Mouse (Mus musculus) megakaryocyte-erythroid progenitor cell, adult 5-6 weeks (primary cell): Measurements from ENCODE around the gene Def8. TPM values are rescaled to one million over a fixed set of nuclear protein-coding genes. Genes with fewer than 3 reads are reported as not detected.
A peak's percentile ranks its signal among the peaks of the same experiment; 100 is the strongest.

Experiments
- ATAC-seq: replicated peaks from 2 replicates; pipeline ENCODE4 v1.8.0; 2016; ENCODE audit warnings: mild to moderate bottlenecking, inconsistent platforms; ENCODE audit not compliant: severe bottlenecking, poor library complexity, low FRiP score, low TSS enrichment
- total RNA-seq, 2 experiments: library from RNA; stranded (forward) in 1 of 2; stranded (reverse) in 1 of 2; fragments of 200-1000, 215-1000 nt in 1 of 2; fragments of >200 nt in 1 of 2; fragmentation: Nextera tagmentation in 1 of 2; gene quantifications; 2 replicates each; pipeline ENCODE4 v1.2.3; 2014 to 2017

Gene Def8
- total RNA-seq, 2 experiments from 2014 or later = 33.5 to 60.6 TPM

DNA sequence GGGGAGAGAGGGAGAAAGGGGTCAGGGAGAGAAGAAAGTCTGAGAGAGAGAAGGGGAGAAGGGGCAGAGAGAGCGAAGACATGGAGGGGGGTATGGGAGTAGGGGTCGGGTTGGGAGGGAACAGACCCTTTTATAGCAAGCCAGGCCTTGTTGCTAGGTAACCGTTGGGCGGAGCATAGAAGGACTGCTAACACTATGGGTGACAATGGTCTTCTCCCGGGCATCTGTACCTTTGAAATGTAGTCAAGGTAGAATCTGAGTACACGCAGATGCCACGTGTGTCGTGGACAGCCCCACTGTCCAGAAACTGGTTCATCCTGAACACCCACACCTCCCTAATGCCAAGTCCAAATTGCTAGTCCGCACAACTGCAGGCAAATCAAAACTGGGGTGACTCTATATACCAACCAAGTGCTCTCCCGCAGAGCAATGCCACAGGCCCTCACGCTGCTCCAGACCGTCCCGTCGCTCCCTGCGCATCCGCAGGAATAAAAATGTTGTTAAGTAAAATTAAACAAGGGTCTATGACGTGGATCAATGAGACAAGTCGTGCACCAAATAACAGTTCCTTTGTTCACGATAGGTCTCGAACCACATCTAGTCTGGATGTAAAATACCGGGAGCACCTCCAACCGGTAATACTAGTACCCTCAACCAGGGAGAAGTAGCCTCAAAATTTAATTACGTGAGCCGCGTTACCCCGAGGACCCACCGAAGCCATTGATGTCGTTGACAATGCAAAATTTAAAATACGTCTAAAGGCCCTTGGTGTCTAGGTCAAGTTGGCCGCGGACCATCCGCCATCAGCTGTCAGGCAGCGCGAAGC is 53.8 kb downstream of the Def8 start:
- peak; percentile 29 for ATAC-seq

DNA sequence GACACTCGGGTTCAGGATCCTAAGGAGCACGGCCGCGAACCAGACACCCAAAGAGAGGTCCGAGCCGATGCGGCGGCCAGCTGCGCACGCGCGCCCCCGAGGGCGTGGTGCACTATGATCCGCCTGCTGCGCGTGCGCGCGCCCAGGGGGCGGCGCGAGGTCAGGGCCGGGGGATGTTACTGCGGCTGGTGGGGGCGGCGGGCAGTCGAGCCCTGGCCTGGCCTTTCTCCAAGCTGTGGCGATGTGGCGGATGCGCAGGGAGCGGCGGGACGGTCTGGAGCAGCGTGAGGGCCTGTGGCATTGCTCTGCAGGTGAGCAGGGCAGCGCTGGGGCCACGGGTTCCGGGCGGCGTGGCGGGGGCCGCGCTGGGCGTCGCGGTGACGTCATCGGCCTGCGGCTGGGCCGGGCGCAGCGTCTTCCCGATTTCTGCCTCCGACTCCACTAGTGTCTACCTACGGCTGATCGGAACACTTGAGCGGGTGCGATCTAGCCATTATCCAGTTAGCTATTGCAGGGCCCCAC is 54.5 kb downstream of the Def8 start, which contains the start of gene Afg3l1:
TSS of gene Afg3l1 (plus strand) at position 167 of the 522 bp plus-strand sequence.
- ATAC-seq = peak; percentile 76

DNA sequence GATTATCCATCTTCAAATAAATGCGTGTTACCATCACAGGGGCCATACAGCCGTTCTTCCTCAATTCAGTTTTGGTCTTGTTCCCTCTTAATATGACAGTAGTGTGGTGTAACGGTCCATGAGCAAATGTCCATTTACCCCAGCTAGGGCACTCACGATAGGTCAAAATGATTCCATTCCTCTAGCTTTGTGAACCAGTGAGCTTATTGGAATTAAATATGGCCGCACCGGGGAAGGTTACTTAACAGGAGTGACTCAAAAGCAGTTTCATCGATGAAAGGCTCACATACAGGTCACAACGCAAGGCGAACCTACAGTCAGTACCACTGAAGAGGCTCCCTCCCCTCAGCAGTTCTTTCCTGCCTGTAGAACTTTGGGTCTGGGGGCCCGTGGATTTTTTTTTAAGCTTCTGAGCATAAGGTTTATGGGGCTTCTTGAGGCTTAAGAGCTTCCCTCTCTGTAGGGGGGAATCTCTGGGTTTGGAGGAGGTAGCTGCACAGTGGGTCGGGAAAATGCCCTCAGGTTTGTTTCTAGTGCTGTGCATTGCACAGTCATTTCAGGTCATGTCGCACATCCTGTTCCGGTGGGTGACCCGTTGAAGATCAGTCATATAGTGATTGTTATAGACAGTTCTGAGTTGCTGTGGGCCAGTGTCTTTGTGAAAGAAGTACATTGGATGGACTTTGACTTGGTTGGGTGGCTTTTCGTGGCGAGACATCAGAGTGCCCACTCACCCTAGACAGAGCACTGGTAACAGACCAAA is 55.3 kb downstream of the Def8 start:
- ATAC-seq = no peak

DNA sequence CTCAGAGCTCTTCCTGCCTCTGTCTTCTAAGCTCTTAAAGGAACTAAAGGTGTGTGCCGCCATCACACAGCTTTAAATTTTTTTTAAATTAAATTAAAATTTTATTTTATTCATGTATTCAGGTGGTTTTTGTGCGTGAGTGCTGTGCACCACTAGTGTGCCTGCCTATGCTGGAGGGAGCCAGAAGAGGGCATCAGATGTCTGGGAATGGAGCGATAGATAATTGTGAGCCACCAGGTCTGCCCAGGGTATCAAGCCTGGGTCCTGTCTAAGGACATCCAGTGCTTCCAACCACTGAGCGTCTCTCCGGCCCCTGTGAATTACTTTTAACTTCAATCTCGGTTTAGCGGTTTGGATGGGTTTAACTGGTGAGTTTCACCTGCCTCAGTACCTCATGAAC is 59.3 kb downstream of the Def8 start:
- no peak for ATAC-seq

DNA sequence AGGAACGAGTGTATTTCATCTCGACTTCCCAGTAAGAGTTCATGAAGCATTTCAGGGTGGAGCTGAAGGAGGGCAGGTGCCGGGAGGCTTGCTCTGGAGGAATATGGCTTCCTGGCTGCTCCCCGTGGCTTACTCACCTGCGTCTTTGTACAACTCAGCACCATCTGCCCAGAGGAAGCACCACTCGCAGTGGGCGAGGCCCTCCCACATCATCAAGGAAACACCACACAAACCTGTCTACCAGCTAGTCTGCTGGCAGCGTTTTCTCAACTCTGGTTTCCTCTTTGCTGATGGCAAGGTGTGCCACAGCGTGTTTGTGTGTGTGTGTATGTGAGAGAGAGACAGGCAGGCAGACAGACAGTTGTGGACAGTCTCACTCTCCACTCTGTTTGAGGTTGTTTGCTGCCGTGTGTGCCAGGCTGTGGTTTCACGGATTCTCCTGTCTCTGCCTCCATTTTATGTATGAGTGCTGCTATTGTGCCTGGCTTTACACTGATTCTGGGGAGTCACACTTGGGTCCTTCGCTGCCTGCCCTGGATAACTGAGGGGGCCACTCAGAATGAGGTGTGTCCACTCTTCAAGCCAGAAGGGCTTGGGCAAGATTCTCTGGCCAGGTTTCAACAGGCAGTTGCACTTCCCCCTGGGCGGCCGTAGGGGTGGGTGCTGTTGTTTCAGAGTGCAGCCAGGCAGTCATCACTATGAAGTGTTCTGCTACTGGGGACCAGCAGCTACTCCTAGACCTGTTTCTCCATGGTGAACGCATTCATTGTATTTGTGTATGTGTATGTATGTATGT is 68.2 kb downstream of the Def8 start:
- ATAC-seq = no peak

DNA sequence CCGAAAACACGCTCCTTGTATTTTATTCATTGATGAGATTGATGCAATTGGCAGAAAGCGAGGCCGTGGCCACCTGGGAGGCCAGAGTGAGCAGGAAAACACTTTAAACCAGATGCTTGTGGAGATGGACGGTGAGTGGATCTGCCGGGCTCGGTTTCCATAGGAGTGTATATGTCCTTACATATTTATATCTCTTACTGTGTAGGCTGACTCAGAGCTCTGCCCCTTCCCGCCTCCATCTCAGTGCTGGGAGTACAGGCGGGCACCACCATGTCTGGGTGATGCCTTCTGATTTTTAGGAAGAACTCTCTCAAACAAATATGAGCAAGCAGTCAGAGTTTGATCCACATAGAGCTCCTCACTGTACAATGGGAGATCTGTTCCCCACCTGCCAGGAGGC is 69.6 kb downstream of the Def8 start:
- no peak for ATAC-seq

DNA sequence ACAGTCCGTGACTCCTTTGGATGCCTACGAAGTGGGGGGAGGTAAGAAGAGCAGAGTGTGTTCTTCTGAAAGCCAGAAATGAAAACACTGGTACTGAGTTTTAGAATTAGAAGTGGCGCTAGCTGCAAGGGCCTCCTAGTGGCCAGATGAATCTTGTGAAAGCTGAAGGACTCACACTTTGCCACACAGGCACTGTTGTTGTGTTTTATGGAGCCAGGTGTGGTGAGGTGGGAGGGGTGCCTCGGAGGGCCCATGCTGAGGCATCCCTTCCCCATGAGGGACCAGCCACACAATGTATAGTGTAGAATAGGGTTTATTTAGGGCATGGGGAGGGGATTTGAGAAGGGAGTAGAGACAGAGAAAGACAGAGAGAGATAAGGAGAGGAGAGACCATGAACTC is 74.4 kb downstream of the Def8 start:
- no peak for ATAC-seq

DNA sequence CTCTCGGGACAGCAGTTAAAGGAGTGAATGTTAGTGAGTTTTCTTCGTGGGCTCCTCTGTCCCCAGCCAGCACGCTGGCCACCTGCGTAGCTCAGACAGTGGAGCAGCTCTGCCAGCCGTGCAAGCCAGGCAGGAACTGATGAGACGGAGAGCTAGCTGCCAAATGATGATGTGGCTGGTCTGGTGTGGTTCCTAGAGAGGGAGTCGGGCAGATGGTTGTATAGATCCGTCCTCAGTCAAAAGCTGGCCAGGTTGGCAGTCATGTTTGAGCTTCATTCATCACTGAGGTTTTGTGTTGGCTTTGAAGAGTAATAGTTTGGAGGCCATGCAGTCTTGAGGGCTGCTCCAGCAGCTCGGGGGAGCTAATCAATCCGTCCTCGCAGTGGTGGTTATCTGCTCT is 75.6 kb downstream of the Def8 start:
- ATAC-seq = 0 out of 2 replicates have a peak, but pooled peaks have one; percentile 31

DNA sequence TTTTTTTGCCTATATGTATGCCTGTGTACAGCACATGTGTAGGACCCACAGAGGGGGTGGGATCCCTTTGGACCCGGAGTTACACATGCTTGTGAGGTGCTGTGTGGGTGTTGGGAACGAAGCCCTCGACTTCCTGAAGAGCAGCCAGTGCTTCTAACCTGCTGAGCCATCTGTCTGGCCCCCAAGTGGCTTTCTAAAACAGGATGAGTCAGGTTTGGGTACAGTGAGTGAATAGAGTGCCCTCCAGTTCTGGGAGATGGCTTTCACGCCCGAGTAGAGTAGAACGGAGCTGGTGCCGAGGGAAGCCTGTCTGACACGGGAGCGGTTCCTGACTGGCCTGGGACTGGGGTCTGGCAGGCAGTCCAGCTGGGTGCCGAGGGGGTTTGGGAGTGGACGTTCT is 76.2 kb downstream of the Def8 start:
- no peak for ATAC-seq

DNA sequence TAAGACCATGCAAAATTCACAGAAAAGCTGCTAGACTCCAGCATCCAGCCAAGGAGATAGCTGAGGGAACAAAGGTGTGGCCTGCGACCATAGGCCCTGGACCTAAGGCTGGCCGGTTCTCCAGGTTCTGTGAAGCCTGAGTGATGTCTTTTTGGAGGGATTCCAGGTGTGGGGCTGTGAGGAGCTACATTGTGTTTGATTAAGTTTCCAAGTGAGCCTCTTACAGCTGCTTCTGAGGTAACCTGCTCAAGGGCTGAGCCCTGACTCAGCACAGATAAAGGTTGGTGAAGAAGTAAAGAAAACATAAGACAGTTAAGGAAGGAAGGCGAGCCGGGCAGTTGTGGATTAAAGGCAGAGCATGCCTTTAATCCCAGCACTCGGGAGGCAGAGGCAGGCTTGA is 78.9 kb downstream of the Def8 start:
- no peak for ATAC-seq

DNA sequence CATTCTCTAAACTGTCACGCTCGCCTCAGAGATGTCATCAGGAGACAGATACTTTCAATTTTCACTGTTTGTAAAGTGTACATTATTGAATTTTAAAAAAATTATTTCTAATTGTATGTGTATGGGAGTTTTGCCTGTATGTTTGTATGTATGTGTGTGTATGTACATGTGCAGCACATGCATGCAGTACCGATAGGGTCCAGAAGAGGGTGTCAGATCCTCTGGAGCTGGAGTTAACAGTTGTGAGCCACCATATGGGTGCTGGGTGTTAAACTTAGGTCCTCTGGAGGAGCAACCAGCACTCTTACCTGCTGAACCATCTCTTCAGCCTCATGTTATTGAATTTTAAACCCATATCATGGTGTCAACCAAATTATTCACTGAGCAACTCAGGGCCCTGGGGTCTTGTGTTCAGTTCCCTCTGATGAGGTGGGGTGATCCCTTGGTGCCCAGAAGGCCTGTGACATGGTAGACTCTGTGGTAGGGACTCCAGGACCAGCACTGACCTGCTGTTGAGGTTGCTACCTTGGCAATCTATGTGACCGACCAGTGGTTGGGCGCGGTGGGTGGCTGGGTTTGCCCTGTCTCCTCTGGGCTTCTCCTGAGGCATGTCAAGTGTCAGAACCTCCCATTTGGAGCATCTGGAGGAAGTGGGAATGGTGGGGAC is 80.6 kb downstream of the Def8 start:
- ATAC-seq = no peak

DNA sequence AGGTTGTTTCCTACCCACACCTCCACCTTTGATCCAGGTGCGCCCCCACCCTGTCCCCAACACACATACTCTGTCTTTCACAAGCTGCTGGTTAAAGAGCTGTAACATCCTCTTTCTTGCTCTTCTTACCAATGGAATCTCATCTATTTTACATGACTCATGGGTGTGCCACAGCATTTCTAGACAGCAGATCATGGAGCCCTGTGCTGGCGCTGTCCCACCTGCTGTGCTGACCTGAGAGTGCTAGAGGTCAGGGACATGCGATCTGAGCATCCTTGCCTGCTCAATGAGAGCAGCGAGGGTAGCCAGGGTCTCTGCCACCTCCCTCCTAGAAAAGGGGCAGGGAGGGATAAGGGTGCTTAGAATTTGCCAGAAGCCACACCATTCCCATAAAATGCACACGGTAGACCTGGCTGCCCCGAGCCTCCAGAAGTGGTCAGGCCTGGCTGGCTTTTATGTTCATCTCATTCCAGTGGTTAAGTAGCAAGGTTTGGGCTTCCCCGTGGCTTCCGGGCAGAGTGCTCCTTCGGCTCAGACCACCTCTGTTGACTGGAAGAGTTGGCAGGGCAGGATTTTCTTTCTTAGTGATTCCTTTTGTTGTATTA is 81.4 kb downstream of the Def8 start:
- ATAC-seq = no peak

DNA sequence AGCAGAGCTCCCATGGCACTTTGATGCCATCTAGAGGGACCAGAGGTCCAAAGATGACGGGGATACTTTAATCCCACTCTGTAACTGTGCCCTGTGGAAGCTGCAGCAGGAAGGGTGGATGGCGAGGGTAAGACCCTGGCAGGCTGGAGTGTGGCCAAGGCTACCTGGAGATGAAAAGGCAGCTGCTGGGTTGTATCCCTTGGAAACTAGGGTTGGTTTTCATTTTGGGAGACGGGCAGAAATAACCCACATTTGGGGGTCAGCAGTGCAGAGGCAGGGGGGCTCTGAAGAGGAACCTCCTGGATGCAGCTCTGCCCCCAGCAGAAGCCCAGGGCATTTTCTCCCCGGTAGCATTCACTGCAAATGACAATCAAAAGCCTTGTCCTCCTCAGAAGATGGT is 81.9 kb downstream of the Def8 start:
- no peak for ATAC-seq

DNA sequence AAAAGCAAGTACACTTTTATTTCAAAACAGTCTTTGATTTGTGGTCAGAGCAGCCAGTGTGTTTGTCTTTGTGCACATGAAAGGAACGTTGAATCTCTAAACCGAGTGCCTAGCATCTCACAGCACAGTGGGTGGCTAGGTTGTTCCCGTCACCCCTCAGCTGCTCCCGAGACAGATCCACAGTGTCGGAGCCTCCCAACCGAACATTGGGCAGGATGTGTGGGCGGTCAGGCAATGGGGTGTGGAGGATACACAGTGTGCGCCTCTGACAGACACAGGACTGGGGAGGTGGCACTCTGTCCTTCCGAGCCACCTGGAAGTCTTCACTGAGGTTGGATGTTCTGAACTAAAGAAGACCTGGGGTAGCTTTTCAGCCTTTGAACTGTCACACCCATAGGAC is 82.4 kb downstream of the Def8 start:
- no peak for ATAC-seq

DNA sequence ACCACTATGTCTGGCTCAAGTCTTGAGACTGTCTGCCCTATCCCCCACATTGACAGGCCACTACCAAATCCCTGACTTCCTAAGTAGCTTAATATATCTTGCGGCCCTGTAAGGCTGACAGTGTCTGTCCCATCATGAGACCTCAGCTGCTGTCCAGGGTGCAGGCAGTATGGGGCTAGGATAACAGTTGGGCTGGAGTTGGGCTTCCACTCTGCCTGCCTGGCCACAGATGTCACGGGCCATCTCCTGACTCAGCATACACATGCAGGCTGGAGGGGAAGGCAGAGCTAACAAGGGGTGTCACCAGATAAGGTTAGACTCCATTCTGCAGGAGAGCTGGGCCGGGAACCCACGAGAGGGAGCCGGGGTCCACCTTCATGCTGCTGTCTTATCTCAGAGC is 83.8 kb downstream of the Def8 start:
- ATAC-seq = 0 out of 2 replicates have a peak, but pooled peaks have one; percentile 11

DNA sequence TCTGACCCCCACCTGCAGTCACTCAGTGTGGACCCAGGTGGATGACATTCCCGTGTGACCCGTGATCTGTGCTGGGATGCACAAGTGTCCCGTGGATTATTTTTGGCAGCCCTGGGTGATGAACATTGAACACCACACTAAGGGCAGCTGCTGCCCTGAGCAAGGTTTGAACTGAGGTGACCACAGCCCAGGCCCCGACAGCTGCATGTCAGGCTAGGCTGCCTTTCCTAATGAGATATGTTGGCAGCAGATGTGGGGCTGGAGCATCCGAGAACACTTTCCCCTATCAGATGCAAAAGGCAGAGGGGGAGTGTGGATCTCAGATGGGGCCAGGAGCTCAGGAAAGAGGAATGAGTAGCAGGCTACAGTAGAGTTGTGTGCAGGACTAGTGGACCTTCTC is 87.5 kb downstream of the Def8 start:
- no peak for ATAC-seq
